Mouse (Mus musculus): Measurements from ENCODE around the gene Dtx4. TPM values are rescaled to one million over a fixed set of nuclear protein-coding genes. Genes with fewer than 3 reads are reported as not detected.

Gene Dtx4
- polyA plus RNA-seq, 1 experiment, result 0.01 TPM

DNA sequence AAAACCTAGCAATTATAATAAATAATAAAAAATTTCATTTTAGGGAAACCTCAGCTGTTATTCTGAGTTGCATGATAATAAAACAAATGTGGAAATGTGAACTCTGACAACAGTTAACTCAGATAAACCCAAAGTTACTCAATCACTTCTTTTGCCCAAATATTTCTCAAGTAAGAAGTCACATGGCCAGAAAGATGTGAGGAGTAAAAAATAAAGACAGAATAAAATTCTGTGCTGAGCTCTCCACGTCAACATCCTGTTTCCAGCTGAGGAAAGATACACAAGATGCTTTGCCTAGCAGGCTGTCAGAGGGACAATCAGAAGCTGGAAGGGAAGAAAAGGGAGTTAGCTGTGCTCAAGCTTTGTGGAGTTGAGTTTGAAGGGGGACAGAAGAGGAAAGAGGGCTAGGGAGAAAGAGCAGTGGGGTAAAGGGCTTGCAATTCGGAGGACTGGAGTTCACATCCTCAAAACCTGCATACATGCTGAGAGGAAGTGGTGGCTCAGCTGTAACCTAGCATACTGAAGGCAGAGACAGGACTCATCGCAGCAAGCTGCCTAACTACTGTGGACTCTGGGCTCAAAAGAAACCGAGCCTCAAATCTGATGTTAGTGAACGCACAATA lies 61.0 kb downstream of the Dtx4 start:
- H3K36me3 ChIP-seq (ENCODE audit: control insufficient read depth), result no peaks in the 10 kb centered on the region
- no peaks in the 10 kb centered on the region for H3K4me1 ChIP-seq (ENCODE audit: control insufficient read depth)
- no peak overlapping the region for H3K4me3 ChIP-seq (replicated peaks)
- no peak for TF ChIP-seq TAL1 (IDR thresholded peaks at IDR 0.05; ENCODE audit: low read length)
- TF ChIP-seq GATA1 (IDR thresholded peaks at IDR 0.05; ENCODE audit: low read length), result no peak
- no peaks in the 10 kb centered on the region for H3K9me3 ChIP-seq (ENCODE audit: control insufficient read depth, low read length)
- H3K27me3 ChIP-seq (ENCODE audit: control insufficient read depth), result no peaks in the 10 kb centered on the region

DNA sequence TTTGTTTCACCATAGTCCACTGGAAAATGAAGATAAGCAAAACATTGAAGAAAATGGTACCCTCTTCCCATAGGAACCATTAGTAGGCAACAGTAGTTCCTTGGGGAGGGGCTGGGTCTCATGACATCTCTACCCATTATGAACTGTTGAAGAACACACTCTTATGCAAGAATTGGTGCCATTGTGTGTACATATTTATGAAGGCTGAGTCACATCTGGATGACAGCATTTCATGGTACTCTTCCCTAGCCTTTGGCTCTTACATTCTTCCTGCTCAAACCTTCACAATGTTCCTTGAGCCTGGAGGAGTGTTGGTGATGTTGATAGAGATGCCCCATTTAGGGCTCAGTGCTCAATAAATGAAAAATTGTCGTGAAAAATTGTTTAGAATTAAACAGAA lies 61.7 kb downstream of the Dtx4 start:
- H3K4me1 ChIP-seq (ENCODE audit: control insufficient read depth), result no peaks in the 10 kb centered on the region
- no peaks in the 10 kb centered on the region for H3K9me3 ChIP-seq (ENCODE audit: control insufficient read depth, low read length)
- H3K27me3 ChIP-seq (ENCODE audit: control insufficient read depth), result no peaks in the 10 kb centered on the region
- no peak overlapping the region for H3K4me3 ChIP-seq (replicated peaks)
- H3K36me3 ChIP-seq (ENCODE audit: control insufficient read depth), result no peaks in the 10 kb centered on the region
- no peak for TF ChIP-seq TAL1 (IDR thresholded peaks at IDR 0.05; ENCODE audit: low read length)
- no peak for TF ChIP-seq GATA1 (IDR thresholded peaks at IDR 0.05; ENCODE audit: low read length)

- Histone ChIP-seq H3K4me3 (replicated peaks) (no peak overlapping the region), H3K4me1 (ENCODE audit: control insufficient read depth) (no peaks in the 10 kb centered on the region), H3K27me3 (ENCODE audit: control insufficient read depth) (no peaks in the 10 kb centered on the region), H3K36me3 (ENCODE audit: control insufficient read depth) (no peaks in the 10 kb centered on the region), H3K9me3 (ENCODE audit: control insufficient read depth, low read length) (no peaks in the 10 kb centered on the region)
- TF ChIP-seq GATA1 (IDR thresholded peaks at IDR 0.05; ENCODE audit: low read length) (no peak), TAL1 (IDR thresholded peaks at IDR 0.05; ENCODE audit: low read length) (no peak)
Observed at GRCm38 (mm10) chr19:12435750-12436524, 65.3 kb downstream of the Dtx4 start.

- no peaks in the 10 kb centered on the region for H3K27me3 ChIP-seq (ENCODE audit: control insufficient read depth)
- no peaks in the 10 kb centered on the region for H3K9me3 ChIP-seq (ENCODE audit: control insufficient read depth, low read length)
- no peaks in the 10 kb centered on the region for H3K36me3 ChIP-seq (ENCODE audit: control insufficient read depth)
- no peaks in the 10 kb centered on the region for H3K4me1 ChIP-seq (ENCODE audit: control insufficient read depth)
- no peak overlapping the region for H3K4me3 ChIP-seq (replicated peaks)
- no peak for TF ChIP-seq GATA1 (IDR thresholded peaks at IDR 0.05; ENCODE audit: low read length)
- TF ChIP-seq TAL1 (IDR thresholded peaks at IDR 0.05; ENCODE audit: low read length), result no peak
Observed at GRCm38 (mm10) chr19:12435011-12435416, 66.2 kb downstream of the Dtx4 start.

DNA sequence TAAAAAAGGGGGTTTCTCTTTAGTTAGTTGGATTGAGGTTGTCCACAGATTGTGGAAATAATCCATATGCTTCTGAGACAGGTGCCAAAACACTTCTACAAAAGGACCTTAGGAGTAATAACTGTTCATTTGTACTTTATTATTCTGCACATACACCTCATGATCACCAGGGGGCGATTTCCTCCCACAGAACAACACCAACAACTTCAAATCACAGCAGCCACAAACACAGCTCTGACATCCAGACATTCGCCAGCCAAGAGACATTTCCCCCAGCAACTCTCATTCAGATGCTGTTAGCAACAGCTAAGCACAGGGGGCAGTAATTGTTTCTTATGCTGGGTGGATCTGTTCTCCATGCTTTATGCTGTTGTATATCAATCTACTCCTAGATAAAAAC lies 68.2 kb downstream of the Dtx4 start:
- Histone ChIP-seq H3K9me3 (ENCODE audit: control insufficient read depth, low read length) (no peaks in the 10 kb centered on the region), H3K36me3 (ENCODE audit: control insufficient read depth) (no peaks in the 10 kb centered on the region), H3K27me3 (ENCODE audit: control insufficient read depth) (no peaks in the 10 kb centered on the region), H3K4me1 (ENCODE audit: control insufficient read depth) (no peaks in the 10 kb centered on the region), H3K4me3 (replicated peaks) (no peak overlapping the region)
- no peak for TF ChIP-seq TAL1 (IDR thresholded peaks at IDR 0.05; ENCODE audit: low read length)
- TF ChIP-seq GATA1 (IDR thresholded peaks at IDR 0.05; ENCODE audit: low read length), result no peak

GRCm38 (mm10) chr19:12427605-12428004 lies 73.6 kb downstream of the Dtx4 start, which contains the start of gene Pfpl:
Pfpl (plus strand) TSS chr19:12427905.
- no peaks in the 10 kb centered on the region for H3K36me3 ChIP-seq (ENCODE audit: control insufficient read depth)
- no peak for TF ChIP-seq TAL1 (IDR thresholded peaks at IDR 0.05; ENCODE audit: low read length)
- no peak for TF ChIP-seq GATA1 (IDR thresholded peaks at IDR 0.05; ENCODE audit: low read length)
- no peaks in the 10 kb centered on the region for H3K27me3 ChIP-seq (ENCODE audit: control insufficient read depth)
- no peak within 1 kb of the TSS for H3K4me3 ChIP-seq (replicated peaks)
- no peaks in the 10 kb centered on the region for H3K9me3 ChIP-seq (ENCODE audit: control insufficient read depth, low read length)
- no peaks in the 10 kb centered on the region for H3K4me1 ChIP-seq (ENCODE audit: control insufficient read depth)

DNA sequence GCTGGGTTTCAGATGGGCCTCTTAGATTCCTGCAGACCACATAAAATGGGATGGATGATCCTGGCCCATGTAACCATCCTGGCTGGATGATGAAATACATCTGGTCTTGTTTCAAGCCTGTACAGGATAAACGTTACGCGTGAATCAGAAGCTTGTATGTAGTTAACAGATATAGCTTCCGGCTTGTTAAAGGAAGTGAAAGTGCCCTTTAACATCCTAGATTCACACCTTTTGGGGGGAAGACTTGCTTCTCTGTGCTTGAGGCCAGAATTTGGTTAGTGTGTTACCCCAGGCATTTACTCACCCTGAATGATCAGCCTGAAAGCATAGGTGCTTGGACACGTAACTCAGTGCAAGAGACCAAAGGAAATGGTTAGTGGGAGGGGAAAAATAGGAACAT lies 74.2 kb downstream of the Dtx4 start:
- Histone ChIP-seq H3K36me3 (ENCODE audit: control insufficient read depth) (no peaks in the 10 kb centered on the region), H3K27me3 (ENCODE audit: control insufficient read depth) (no peaks in the 10 kb centered on the region), H3K4me3 (replicated peaks) (no peak overlapping the region), H3K9me3 (ENCODE audit: control insufficient read depth, low read length) (no peaks in the 10 kb centered on the region), H3K4me1 (ENCODE audit: control insufficient read depth) (no peaks in the 10 kb centered on the region)
- TF ChIP-seq TAL1 (IDR thresholded peaks at IDR 0.05; ENCODE audit: low read length) (no peak), GATA1 (IDR thresholded peaks at IDR 0.05; ENCODE audit: low read length) (no peak)

DNA sequence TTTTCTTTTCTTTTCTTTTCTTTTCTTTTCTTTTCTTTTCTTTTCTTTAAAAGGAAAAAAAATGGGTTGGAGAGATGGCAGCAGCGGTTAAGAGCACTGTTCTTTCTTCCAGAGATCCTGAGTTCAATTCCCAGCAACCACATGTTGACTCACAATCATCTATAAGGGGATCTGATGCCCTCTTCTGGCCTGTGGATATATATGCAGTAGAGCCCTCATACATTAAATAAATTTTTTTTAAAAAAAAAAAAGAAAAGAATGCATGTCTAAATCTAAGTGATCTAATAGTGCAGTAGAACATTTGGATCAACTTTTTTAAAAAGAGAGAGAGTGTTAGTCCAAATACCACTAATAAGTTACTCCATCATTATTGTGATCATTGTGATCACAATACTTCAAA lies 79.6 kb downstream of the Dtx4 start:
- Histone ChIP-seq H3K4me1 (ENCODE audit: control insufficient read depth) (no peaks in the 10 kb centered on the region), H3K9me3 (ENCODE audit: control insufficient read depth, low read length) (no peaks in the 10 kb centered on the region), H3K36me3 (ENCODE audit: control insufficient read depth) (no peaks in the 10 kb centered on the region), H3K27me3 (ENCODE audit: control insufficient read depth) (no peaks in the 10 kb centered on the region), H3K4me3 (replicated peaks) (no peak overlapping the region)
- TF ChIP-seq TAL1 (IDR thresholded peaks at IDR 0.05; ENCODE audit: low read length) (no peak), GATA1 (IDR thresholded peaks at IDR 0.05; ENCODE audit: low read length) (no peak)

DNA sequence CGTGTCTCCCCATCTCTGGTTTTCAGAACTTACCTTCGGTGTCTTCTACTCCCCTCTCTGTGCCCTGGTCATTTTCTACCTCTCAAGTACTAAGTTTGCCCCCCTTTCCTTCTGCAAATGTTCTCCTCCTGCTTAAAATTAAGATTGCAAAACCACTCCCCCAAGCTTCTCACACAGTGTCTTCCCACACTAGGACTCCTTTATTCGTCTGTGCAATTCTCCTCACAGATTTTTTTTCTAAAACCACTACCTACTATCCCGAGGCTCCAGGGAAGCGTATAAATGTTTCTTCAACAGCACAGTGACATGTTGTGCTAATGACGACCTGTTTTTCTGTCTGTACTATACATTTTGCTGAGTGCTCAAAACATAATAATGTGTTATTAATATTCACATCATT lies 80.7 kb downstream of the Dtx4 start:
- no peaks in the 10 kb centered on the region for H3K4me1 ChIP-seq (ENCODE audit: control insufficient read depth)
- no peak for TF ChIP-seq TAL1 (IDR thresholded peaks at IDR 0.05; ENCODE audit: low read length)
- no peak for TF ChIP-seq GATA1 (IDR thresholded peaks at IDR 0.05; ENCODE audit: low read length)
- no peaks in the 10 kb centered on the region for H3K36me3 ChIP-seq (ENCODE audit: control insufficient read depth)
- H3K9me3 ChIP-seq (ENCODE audit: control insufficient read depth, low read length), result no peaks in the 10 kb centered on the region
- no peak overlapping the region for H3K4me3 ChIP-seq (replicated peaks)
- H3K27me3 ChIP-seq (ENCODE audit: control insufficient read depth), result no peaks in the 10 kb centered on the region
